Mouse (Mus musculus) kidney, postnatal 0 days (tissue): ENCODE data around the gene Iqschfp. TPM values are rescaled to one million over a fixed set of nuclear protein-coding genes. Genes with fewer than 3 reads are reported as not detected.

Experiments used
- ATAC-seq: fragments of 200-750 bp; cut with Nextera tagmentation; replicated peaks from 2 replicates; pipeline ENCODE4 v1.8.0; 2017; ENCODE audit warnings: low read depth, moderate number of reproducible peaks, moderate TSS enrichment, moderate library complexity; ENCODE audit not compliant: low FRiP score
- DNase-seq: peaks from one replicate; pipeline ENCODE4 v3.0.0-alpha.2; 2016; ENCODE audit warnings: low spot score
- H3K27ac ChIP-seq: fragments of 300-500 bp; sonication (generic); 2 replicates; pipeline ENCODE4 v1.5.1; 2014; ENCODE audit warnings: mild to moderate bottlenecking
- H3K27me3 ChIP-seq: fragments of 300-500 bp; sonication (generic); 2 replicates; pipeline ENCODE4 v1.6.1; 2014; ENCODE audit warnings: low read length, mixed read lengths; ENCODE audit not compliant: insufficient read depth
- H3K36me3 ChIP-seq: fragments of 300-500 bp; sonication (generic); 2 replicates; pipeline ENCODE4 v1.6.1; 2014; ENCODE audit warnings: low read length, mixed read lengths; ENCODE audit not compliant: insufficient read depth
- H3K4me1 ChIP-seq: fragments of 300-500 bp; sonication (generic); replicated peaks from 2 replicates; pipeline ENCODE4 v1.6.1; 2014; ENCODE audit warnings: antibody characterized with exemption, low read length, mixed read lengths; ENCODE audit not compliant: insufficient read depth
- H3K4me2 ChIP-seq: fragments of 300-500 bp; sonication (generic); 2 replicates; pipeline ENCODE4 v1.6.1; 2014; ENCODE audit warnings: mild to moderate bottlenecking, low read length, moderate library complexity, mixed read lengths
- H3K4me3 ChIP-seq: fragments of 300-500 bp; sonication (generic); replicated peaks from 2 replicates; pipeline ENCODE4 v1.5.1; 2014; ENCODE audit warnings: low read depth, low read length
- H3K9ac ChIP-seq: fragments of 300-500 bp; sonication (generic); 2 replicates; pipeline ENCODE4 v1.6.1; 2014; ENCODE audit warnings: low read depth, low read length
- H3K9me3 ChIP-seq: fragments of 300-500 bp; sonication (generic); replicated peaks from 2 replicates; pipeline ENCODE4 v1.6.1; 2016; ENCODE audit warnings: low read length, inconsistent platforms, mixed read lengths
- CTCF ChIP-seq: IDR thresholded peaks from 2 replicates; pipeline ENCODE4 v1.5.1; 2016; ENCODE audit warnings: antibody characterized with exemption, low read depth, mild to moderate bottlenecking, moderate library complexity
- WGBS: fragments of 180-500 bp; shearing (Covaris S2); extraction: QIAGEN DNeasy Blood & Tissue Kit; methylation state at CpG from one replicate; pipeline ENCODE4 v1.1.7; 2014; 5-methylcytosine and 5-hydroxymethylcytosine counted together
- polyA plus RNA-seq: library from polyadenylated mRNA; unstranded; fragments of >200 nt; fragmentation: Nextera tagmentation; extraction: Ambion mirVana; gene quantifications from 2 replicates; pipeline ENCODE4 v1.2.1, GENCODE M21; 2015

The Iqschfp gene
- polyA plus RNA-seq, 1 experiment from 2014 or later: 0.05 TPM

DNA sequence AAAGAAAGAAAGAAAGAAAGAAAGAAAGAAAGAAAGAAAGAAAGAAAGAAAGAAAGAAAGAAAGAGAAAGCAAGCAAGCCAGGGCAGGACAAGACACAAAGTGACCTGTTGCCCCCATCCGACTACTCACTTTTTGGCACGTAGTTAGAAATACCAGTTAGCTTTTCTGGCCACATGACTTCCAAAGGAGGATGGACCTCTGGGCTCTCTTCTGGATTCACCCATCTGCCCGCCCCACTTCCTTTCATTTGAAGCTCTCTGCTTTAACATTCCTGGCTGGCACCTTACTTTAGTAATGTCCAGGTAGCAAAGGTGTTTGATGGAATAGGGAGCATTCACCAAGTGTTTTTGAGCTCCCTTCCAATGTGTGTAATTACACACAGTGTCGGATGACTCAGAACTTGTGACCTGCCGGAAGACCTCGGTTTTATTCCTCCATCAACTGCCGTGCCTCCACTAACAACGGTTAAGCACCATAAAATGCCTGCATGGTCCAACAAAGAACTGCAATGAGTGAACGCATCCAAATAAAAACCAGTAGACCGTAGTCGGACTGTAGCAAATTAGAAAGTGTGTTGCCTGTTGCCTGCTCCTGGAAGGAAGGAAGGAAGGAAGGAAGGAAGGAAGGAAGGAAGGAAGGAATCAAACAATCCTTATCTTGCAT, 718.7 kb downstream of the Iqschfp start:
- DNase-seq (peak; percentile 71), ATAC-seq (peak; percentile 53; the same call in 1 of the 2 replicates)
- H3K4me3 ChIP-seq: no peak overlapping the region

DNA sequence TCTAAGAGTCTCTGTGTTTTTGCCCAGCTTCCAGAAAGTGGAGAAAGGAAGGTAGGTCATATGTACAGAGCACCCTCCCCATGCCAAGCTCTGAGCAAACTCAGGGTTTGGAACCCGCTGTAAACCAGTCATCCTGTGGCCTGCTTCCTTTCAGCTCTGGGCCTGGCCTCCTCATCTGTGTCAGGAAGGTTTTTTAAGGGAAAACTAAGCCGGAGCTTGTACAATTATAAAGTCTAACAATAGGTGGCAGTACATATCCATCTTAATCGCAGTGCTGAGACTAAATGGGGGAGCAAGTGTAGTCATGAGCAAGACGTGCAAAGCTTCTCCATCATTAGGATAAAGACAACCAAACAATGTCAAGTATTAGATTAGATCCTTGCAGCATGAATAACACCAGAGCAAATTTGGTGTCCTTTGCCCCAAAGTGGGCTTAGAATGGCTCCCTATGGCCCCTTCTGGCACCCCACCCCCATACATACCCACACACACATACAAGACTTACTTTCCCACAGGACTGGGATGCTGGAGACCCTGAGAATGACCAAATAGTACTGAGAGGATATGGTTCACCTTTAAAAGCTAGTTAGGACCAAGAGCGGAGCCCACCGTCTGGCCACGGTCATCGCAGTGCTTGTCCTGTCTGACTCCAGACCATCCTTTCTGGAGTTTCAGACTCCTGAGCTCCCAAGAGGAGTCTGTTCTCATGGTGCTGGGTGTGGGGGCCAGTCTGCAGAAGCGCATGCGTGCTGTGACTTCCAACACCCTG, 723.2 kb downstream of the Iqschfp start:
- ATAC-seq (peak; percentile 23; the same call in 1 of the 2 replicates), DNase-seq (peak; percentile 91)
- TF ChIP-seq CTCF: peak; percentile 75

More for the DNA sequence above, 718.7 kb downstream of the Iqschfp start:
- Histone ChIP-seq H3K27ac (no peak overlapping the region; the same call in 1 of the 2 replicates), H3K9me3 (no peaks in the 10 kb centered on the region), H3K4me1 (peaks cover 9% of the 10 kb centered on the region; the same call in 1 of the 2 replicates), H3K9ac (no peak overlapping the region), H3K36me3 (no peaks in the 10 kb centered on the region), H3K4me2 (no peak overlapping the region), H3K27me3 (no peaks in the 10 kb centered on the region)
- WGBS: 40% methylated on average over 11 of the region's 11 CpGs
- no peak for TF ChIP-seq CTCF

DNA sequence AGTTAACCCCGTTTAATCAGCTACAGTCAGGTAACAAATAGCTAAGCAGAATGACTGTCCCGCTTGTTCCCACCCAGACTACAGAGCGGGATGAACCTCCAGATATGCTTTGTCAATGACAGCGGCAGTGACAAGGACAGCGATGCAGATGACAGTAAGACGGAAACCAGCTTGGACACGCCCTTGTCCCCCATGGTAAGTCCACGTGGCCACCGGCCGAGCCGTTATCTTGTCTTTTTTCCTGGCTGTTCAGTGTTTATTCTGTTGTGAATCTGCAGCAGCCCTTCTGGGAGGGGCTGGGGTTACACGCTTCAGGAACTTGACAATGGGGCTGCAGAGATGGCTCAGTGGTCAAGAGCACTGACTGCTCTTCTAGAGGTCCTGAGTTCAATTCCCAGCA, 724.3 kb downstream of the Iqschfp start:
- H3K9ac ChIP-seq: no peak overlapping the region
- H3K4me3 ChIP-seq: no peak overlapping the region
- TF ChIP-seq CTCF: no peak
- no peak overlapping the region for H3K27ac ChIP-seq
- no peak overlapping the region for H3K4me2 ChIP-seq
- DNase-seq (no peak), ATAC-seq (no peak)
- H3K4me1 ChIP-seq: peaks cover 2% of the 10 kb centered on the region; the same call in 1 of the 2 replicates
- no peaks in the 10 kb centered on the region for H3K27me3 ChIP-seq
- 78% methylated on average over 12 of the region's 12 CpGs for WGBS
- H3K36me3 ChIP-seq: 0 out of 2 replicates have a peak, but pooled peaks cover 8% of the 10 kb centered on the region
- no peaks in the 10 kb centered on the region for H3K9me3 ChIP-seq

More for the DNA sequence above, 723.2 kb downstream of the Iqschfp start:
- WGBS: 67% methylated on average over 10 of the region's 10 CpGs
- Histone ChIP-seq H3K4me3 (no peak overlapping the region), H3K27me3 (no peaks in the 10 kb centered on the region), H3K4me2 (no peak overlapping the region), H3K9ac (no peak overlapping the region), H3K27ac (no peak overlapping the region), H3K36me3 (no peaks in the 10 kb centered on the region), H3K9me3 (no peaks in the 10 kb centered on the region), H3K4me1 (peaks cover 9% of the 10 kb centered on the region; the same call in 1 of the 2 replicates)

DNA sequence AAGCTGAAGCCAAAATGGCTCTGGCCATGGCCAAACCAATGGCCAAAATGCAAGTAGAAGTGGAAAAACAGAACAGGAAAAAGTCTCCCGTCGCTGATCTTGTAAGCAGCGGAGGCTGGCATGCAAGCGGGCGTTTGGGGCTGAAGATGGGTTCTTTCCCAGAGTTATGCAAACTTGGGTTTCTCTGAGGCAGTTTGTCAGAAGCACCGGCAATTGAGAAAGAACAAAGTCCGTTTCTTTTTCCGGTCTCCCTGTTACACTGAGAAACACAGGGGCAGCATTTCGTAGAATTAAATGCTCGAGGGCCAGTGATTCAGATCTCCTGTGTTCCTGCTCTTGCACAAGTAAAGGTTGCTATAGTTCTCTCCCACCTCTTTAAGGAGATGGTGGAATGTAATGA, 725.7 kb downstream of the Iqschfp start:
- Histone ChIP-seq H3K27me3 (no peaks in the 10 kb centered on the region), H3K27ac (no peak overlapping the region), H3K9ac (no peak overlapping the region), H3K4me1 (no peaks in the 10 kb centered on the region), H3K4me2 (no peak overlapping the region), H3K36me3 (0 out of 2 replicates have a peak, but pooled peaks cover 9% of the 10 kb centered on the region), H3K9me3 (no peaks in the 10 kb centered on the region), H3K4me3 (no peak overlapping the region)
- 76% methylated on average over 10 of the region's 10 CpGs for WGBS
- no peak for DNase-seq
- no peak for ATAC-seq
- TF ChIP-seq CTCF: no peak

DNA sequence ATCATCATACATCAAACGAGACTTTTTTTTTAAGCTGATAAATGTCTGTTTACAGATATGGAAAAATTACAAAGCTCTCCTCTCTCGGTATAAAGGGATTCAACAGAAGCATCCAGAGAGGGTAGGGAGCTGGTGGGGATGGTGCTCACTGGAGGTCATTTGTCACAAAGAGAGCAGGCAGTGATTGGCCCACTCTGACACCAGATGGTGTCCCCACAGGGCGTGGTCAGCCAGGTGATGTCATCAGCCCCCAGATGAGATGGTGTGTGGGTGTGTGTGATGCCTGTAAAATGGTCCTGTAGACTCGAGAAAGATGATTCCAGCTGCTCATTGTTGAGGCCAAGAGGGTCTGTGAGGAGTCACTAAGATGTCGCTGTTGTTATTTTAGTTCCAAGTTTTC, 727.1 kb downstream of the Iqschfp start:
- no peak for TF ChIP-seq CTCF
- Histone ChIP-seq H3K36me3 (0 out of 2 replicates have a peak, but pooled peaks cover 9% of the 10 kb centered on the region), H3K4me3 (no peak overlapping the region), H3K4me2 (no peak overlapping the region), H3K4me1 (no peaks in the 10 kb centered on the region), H3K9me3 (no peaks in the 10 kb centered on the region), H3K9ac (no peak overlapping the region), H3K27me3 (no peaks in the 10 kb centered on the region), H3K27ac (no peak overlapping the region)
- DNase-seq (no peak), ATAC-seq (no peak)
- WGBS: 63% methylated on average over 5 of the region's 5 CpGs

DNA sequence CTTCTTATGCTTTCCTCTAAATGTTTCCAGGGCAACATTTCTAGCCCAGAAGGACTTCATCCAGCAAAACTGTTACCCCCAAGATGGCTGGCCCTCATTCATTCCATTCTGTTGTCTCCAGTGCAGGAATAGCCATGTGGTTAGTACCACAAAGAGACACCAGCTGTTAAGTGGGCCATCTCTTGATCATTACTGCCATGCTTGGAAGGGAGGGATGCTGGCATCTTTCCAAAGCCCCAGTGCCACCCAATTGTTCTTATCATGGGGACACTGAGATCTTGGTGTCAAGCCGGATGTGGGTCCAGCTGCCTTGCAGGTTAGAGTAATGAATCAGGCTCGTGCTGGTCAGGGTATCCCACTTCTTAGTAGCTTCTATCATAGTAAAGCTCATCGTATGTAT, 729.9 kb downstream of the Iqschfp start:
- DNase-seq: no peak
- no peak overlapping the region for H3K4me2 ChIP-seq
- H3K9me3 ChIP-seq: no peaks in the 10 kb centered on the region
- H3K36me3 ChIP-seq: 0 out of 2 replicates have a peak, but pooled peaks cover 9% of the 10 kb centered on the region
- no peak for TF ChIP-seq CTCF
- no peak for ATAC-seq
- no peaks in the 10 kb centered on the region for H3K27me3 ChIP-seq
- 93% methylated on average over 3 of the region's 3 CpGs for WGBS
- H3K4me1 ChIP-seq: no peaks in the 10 kb centered on the region
- no peak overlapping the region for H3K9ac ChIP-seq
- no peak overlapping the region for H3K4me3 ChIP-seq
- no peak overlapping the region for H3K27ac ChIP-seq
